Mouse (Mus musculus) brain, embryonic 14.5 days (tissue): Measurements from ENCODE around the gene Olfr652. TPM values are rescaled to one million over a fixed set of nuclear protein-coding genes. Genes with fewer than 3 reads are reported as not detected.

ENCODE experiments used
- DNase-seq: peaks from one replicate; pipeline ENCODE4 v3.0.0-alpha.2; 2011; ENCODE audit warnings: low read depth
- CTCF ChIP-seq: fragments of 200-500 bp; IDR thresholded peaks from 2 replicates; pipeline ENCODE4 v1.5.1; 2012; ENCODE audit warnings: inconsistent platforms, mild to moderate bottlenecking, moderate library complexity, borderline replicate concordance; ENCODE audit not compliant: insufficient read depth, insufficient read length; ENCODE audit errors: extremely low read depth
- POLR2A ChIP-seq: fragments of 200-500 bp; IDR thresholded peaks from 2 replicates; pipeline ENCODE4 v1.6.1; 2012; ENCODE audit warnings: mild to moderate bottlenecking, inconsistent platforms, borderline replicate concordance; ENCODE audit not compliant: poor library complexity, insufficient read depth, insufficient read length, severe bottlenecking; ENCODE audit errors: extremely low read depth
- polyA plus RNA-seq: library from polyadenylated mRNA; depleted of rRNA; stranded (reverse); fragments of >200 nt; gene quantifications from 2 replicates; pipeline ENCODE4 v1.2.3, GENCODE M21; 2012; rRNA removed

The Olfr652 gene
- not detected in 2 replicates for polyA plus RNA-seq

- TF ChIP-seq POLR2A: no peak
- TF ChIP-seq CTCF: no peak
- no peak for DNase-seq
Observed at GRCm38 (mm10) chr7:104560601-104561000, at the start of gene Olfr652. TSS of gene Olfr652 (plus strand) at chr7:104560901.

DNA sequence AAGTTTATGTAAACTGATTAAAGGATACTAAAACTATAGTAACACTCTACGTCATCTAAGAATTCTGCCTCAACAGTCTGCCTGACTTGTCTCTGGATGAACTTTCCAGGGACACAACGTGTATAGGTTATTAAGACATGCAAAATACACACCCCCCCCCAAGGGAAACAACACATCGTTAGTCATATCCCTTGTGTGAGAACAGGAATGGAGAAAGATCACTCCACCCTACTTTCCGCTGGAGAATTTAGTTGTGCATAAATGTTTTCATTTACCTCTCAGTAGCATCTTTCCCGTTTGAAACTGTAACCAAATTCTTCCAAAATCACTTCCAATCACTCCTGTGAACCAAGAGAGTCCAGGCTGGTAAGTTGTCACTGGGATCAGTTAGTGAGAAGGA, 10.9 kb upstream of the Olfr652 start, which contains the start of gene Olfr651:
Gene Olfr651, plus strand, starts transcription at position 301 of the 400 bp plus-strand sequence.
- no peak for TF ChIP-seq POLR2A
- no peak for TF ChIP-seq CTCF

GRCm38 (mm10) chr7:104552700-104553099, 8.0 kb upstream of the Olfr652 start:
- no peak for DNase-seq
- TF ChIP-seq CTCF (no peak), POLR2A (no peak)

More for the DNA sequence above, 10.9 kb upstream of the Olfr652 start, which contains the start of gene Olfr651:
- DNase-seq: no peak

GRCm38 (mm10) chr7:104577014-104577413, 16.3 kb downstream of the Olfr652 start, which contains the start of gene Olfr653:
TSS of gene Olfr653 (plus strand) at chr7:104577314.
- no peak for TF ChIP-seq CTCF
- DNase-seq: no peak

DNA sequence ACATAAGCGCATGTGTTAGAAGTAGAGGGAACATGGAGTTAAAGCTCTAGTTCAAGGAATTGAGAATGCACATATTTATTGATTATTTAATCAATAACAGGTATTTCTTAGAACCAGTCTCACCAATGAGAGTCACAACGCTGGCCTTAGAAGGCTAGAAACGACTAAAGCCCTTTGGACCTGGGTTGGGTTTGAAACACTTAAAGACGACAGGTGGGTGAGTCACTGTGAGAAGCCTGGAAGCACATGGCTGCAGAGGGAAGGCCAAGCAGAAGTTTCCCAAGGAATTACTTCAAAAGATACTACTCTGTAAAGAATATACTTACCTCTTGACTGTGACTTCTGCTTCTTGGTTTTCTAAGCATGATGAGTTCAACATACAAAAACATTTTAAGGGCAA, 20.1 kb downstream of the Olfr652 start:
- no peak for DNase-seq
- TF ChIP-seq CTCF (no peak), POLR2A (no peak)

GRCm38 (mm10) chr7:104581429-104581828, 20.7 kb downstream of the Olfr652 start:
- DNase-seq: no peak

DNA sequence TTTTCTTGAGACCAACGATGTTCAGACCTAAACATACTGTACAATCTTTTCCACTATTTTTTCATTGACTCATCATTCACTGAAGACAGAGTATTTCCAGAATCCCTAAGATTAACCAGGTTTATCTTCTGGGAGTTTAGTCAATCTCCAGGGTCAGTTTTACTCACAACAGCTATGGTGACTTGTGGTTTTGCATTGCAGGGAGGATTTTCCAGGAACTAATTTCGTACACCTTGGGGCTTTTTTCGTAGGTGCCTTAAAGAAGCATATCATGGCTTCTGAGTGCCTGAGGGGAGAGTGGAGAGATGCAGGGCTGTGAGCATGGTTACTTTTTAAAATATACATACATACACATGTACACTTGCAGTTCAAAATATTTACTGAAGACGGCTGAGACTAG, 26.0 kb downstream of the Olfr652 start, which contains the start of gene Olfr654:
Gene Olfr654, plus strand, starts transcription at position 301 of the 400 bp plus-strand sequence.
- TF ChIP-seq POLR2A (no peak), CTCF (no peak)
- no peak for DNase-seq

More at GRCm38 (mm10) chr7:104581429-104581828, 20.7 kb downstream of the Olfr652 start:
- TF ChIP-seq CTCF (no peak), POLR2A (no peak)

DNA sequence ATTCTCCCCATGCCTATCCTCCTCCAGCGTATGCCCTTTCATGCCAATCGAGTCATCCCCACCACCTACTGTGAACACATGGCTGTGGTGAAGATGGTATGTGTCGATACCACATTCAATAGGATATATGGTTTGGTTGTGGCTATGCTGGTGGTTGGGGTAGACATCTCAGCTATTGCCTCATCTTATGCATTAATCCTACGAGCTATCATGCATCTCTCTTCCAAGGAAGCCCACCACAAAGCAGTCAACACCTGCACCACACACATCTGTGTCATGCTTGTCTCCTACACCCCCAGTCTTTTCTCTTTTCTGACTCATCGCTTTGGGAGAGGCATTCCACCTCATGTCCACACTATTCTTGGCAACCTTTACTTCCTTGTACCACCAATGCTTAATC, 27.6 kb downstream of the Olfr652 start:
- no peak for TF ChIP-seq CTCF
- TF ChIP-seq POLR2A: no peak
- DNase-seq: no peak

- TF ChIP-seq POLR2A (no peak), CTCF (no peak)
- no peak for DNase-seq
Observed at GRCm38 (mm10) chr7:104601679-104602078, 41.0 kb downstream of the Olfr652 start, which contains the start of gene Olfr655. TSS of gene Olfr655 (minus strand) at chr7:104601779.

GRCm38 (mm10) chr7:104603173-104603572, 42.5 kb downstream of the Olfr652 start:
- TF ChIP-seq POLR2A (no peak), CTCF (peak; percentile 56; the same call in 1 of the 2 replicates)
- DNase-seq: peak; percentile 8

DNA sequence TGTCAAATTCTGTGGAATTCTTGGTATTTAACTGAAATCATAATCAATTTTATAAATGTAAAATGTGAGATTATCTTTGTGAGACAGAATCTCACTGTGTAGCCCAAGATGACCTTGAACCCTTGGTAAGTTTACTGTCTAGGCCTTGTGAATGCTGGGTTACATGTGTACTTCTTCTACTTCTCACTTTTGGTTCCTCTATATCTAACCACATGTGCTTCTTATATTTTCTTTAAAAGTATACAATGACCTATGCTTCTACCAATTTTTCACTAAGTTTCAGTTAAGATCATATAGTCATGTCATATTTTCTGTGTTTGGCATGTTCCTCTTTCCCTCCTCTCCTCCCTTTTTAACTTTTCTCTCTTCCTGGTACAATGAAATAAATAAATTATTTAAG, 44.0 kb downstream of the Olfr652 start:
- no peak for DNase-seq
- TF ChIP-seq CTCF (no peak), POLR2A (no peak)

DNA sequence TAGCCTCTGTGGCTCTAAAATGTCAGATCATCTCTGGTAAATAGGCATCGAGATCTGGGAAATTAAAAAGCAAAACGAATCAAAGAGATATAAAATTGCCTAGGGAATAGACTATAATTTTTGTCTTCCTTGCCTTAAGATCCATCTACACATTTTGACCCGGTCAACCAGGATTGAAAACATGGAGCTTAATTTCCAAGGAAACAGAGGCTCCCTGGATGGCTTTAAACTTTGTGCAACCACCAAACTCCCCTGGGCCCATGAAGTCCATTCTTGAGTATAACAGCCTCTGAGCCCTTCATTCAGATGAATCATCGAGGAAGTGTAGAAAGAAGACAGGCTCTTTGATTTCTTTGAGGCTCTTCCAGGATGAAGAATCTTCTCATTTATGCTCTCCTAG, 53.0 kb downstream of the Olfr652 start, which contains the start of gene Olfr656:
Gene Olfr656, plus strand, starts transcription at position 301 of the 400 bp plus-strand sequence.
- DNase-seq: no peak
- TF ChIP-seq POLR2A: no peak
- TF ChIP-seq CTCF: no peak

Other genes with a start within 250 kb of the Olfr652 start
- 1.4 and 2.0 TPM in 2 replicates for gene Trim12a, start 245.4 kb upstream of the Olfr652 start, polyA plus RNA-seq
- gene Trim34b, start 231.4 kb upstream of the Olfr652 start, polyA plus RNA-seq: 0.08 TPM in 1 of 2 replicates, not detected in the other
- 1.1 and 1.8 TPM in 2 replicates for gene Trim12c, start 207.5 kb upstream of the Olfr652 start, polyA plus RNA-seq
- 0.03 and 0.06 TPM in 2 replicates for gene Trim30b, start 191.0 kb upstream of the Olfr652 start, polyA plus RNA-seq
- not detected in 2 replicates for gene Trim30c, start 160.1 kb upstream of the Olfr652 start, polyA plus RNA-seq
- gene Trim30a, start 95.7 kb upstream of the Olfr652 start, polyA plus RNA-seq: 0.64 and 0.79 TPM in 2 replicates
- gene Trim30d, start 53.1 kb upstream of the Olfr652 start, polyA plus RNA-seq: 0.21 and 0.33 TPM in 2 replicates
- gene Olfr651, start 10.8 kb upstream of the Olfr652 start, polyA plus RNA-seq: not detected in 2 replicates
- gene Olfr653, start 16.4 kb downstream of the Olfr652 start, polyA plus RNA-seq: not detected in 2 replicates
- not detected in 2 replicates for gene Olfr654, start 26.1 kb downstream of the Olfr652 start, polyA plus RNA-seq
- not detected in 2 replicates for gene Olfr655, start 40.9 kb downstream of the Olfr652 start, polyA plus RNA-seq
- not detected in 2 replicates for gene Olfr656, start 53.1 kb downstream of the Olfr652 start, polyA plus RNA-seq
- not detected in 2 replicates for gene Olfr657, start 63.9 kb downstream of the Olfr652 start, polyA plus RNA-seq
- gene Olfr658, start 86.4 kb downstream of the Olfr652 start, polyA plus RNA-seq: 0.04 and 0.08 TPM in 2 replicates
- gene Olfr659, start 105.9 kb downstream of the Olfr652 start, polyA plus RNA-seq: not detected in 2 replicates
- not detected in 2 replicates for gene Olfr661, start 125.6 kb downstream of the Olfr652 start, polyA plus RNA-seq
- not detected in 2 replicates for gene Usp17le, start 216.6 kb downstream of the Olfr652 start, polyA plus RNA-seq